Comparison of ENCODE assay signal across 8 mouse cellular contexts in the genomic region with DNA sequence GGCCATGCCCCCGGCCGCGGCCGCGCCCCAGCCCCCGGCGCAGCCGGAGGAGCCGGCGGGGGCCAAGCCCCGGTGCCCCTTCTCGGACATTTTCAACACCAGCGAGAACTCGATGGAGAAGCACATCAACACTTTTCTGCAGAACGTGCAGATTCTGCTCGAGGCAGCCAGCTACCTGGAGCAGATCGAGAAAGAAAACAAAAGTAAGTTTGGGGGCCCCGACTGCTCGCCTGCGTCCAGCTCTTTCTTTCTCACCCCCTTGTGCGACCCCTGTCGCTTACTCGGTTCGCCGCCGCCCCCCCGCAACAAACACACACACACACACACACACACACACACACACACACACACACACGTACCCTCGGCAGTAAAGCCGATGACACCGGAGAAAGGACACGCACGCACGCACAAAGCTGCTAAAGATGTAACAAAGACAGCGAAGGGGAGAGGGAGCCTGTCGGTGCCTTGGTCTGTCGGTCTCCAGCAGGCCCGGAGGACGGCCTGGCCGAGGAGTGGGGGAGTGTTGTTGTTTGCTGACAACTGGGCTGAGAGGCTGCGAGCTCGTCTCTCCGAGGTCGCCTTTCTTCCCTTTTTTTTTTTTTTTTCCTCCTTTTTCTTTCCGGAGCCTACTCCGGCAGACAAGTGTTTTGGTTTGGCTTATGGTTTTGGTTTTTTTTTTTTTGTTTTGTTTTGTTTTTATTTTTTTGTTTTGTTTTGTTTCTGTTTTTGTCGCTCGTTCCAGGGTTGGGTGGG. TPM values are rescaled to one million over a fixed set of nuclear protein-coding genes. Genes with fewer than 3 reads are reported as not detected.
A peak's percentile ranks its signal among the peaks of the same experiment; 100 is the strongest.
DNase-seq lines count a peak whose midpoint lies in the region; ATAC-seq and TF ChIP-seq lines count a peak whose summit lies in the region.

No protein-coding gene starts in this region.

- peak overlapping the region; percentile 88 for H3K9ac ChIP-seq in limb, embryonic 14.5 days (ENCODE audit: low read depth, low read length, severe bottlenecking)
- H3K9ac ChIP-seq in stomach, postnatal 0 days (ENCODE audit: low read length), result peak overlapping the region; percentile 95

- no peak for TF ChIP-seq EP300 in stomach, postnatal 0 days (optimal IDR thresholded peaks at IDR 0.05)

- H3K4me1 ChIP-seq in hindbrain, embryonic 10.5 days (replicated peaks), result peaks cover 68% of the 10 kb centered on the region
- peaks cover 19% of the 10 kb centered on the region for H3K4me1 ChIP-seq in limb, embryonic 14.5 days (ENCODE audit: control insufficient read depth, insufficient read depth, low read length)
- H3K4me1 ChIP-seq in stomach, postnatal 0 days (replicated peaks; ENCODE audit: control insufficient read depth, insufficient read depth), result peaks cover 6% of the 10 kb centered on the region; the same call in 1 of the 2 replicates

- H3K9me3 ChIP-seq in hindbrain, embryonic 10.5 days, result no peaks in the 10 kb centered on the region
- no peaks in the 10 kb centered on the region for H3K9me3 ChIP-seq in limb, embryonic 14.5 days (ENCODE audit: control insufficient read depth, low read length)
- H3K9me3 ChIP-seq in stomach, postnatal 0 days (ENCODE audit: control insufficient read depth, low read length), result no peaks in the 10 kb centered on the region

- H3K36me3 ChIP-seq in hindbrain, embryonic 10.5 days, result no peaks in the 10 kb centered on the region
- H3K36me3 ChIP-seq in limb, embryonic 14.5 days (ENCODE audit: control insufficient read depth, insufficient read depth, low read length), result 0 out of 2 replicates have a peak, but pooled peaks cover 2% of the 10 kb centered on the region
- no peaks in the 10 kb centered on the region for H3K36me3 ChIP-seq in stomach, postnatal 0 days (ENCODE audit: control insufficient read depth, insufficient read depth, low read length)

- peak overlapping the region; percentile 97 for H3K4me2 ChIP-seq in limb, embryonic 14.5 days (replicated peaks; ENCODE audit: low read depth, low read length, severe bottlenecking)
- H3K4me2 ChIP-seq in stomach, postnatal 0 days (replicated peaks; ENCODE audit: low read depth), result peak overlapping the region; percentile 99

- TF ChIP-seq POLR2A in limb, embryonic 14.5 days (IDR thresholded peaks at IDR 0.05; ENCODE audit: borderline replicate concordance, extremely low read depth, insufficient read depth, insufficient read length), result no peak

- WGBS in hindbrain, embryonic 10.5 days, result under 1% methylated on average over 44 of the region's 48 CpGs
- WGBS in limb, embryonic 14.5 days, result 2% methylated on average over 38 of the region's 48 CpGs
- WGBS in stomach, postnatal 0 days, result under 1% methylated on average over 40 of the region's 48 CpGs

- peak overlapping the region; percentile 97 for H3K27ac ChIP-seq in hindbrain, embryonic 10.5 days
- H3K27ac ChIP-seq in limb, embryonic 14.5 days (replicated peaks; ENCODE audit: low read depth, low read length), result peak overlapping the region; percentile 98
- H3K27ac ChIP-seq in stomach, postnatal 0 days (replicated peaks), result peak overlapping the region; percentile 100

- peak; percentile 70 for DNase-seq in CD4-positive, CD25-positive, alpha-beta regulatory T cell, adult 2 months (ENCODE audit: low read depth, low spot score)
- peak; percentile 50 for DNase-seq in adrenal gland, postnatal 25 days
- peak; percentile 72 for DNase-seq in hindbrain, embryonic 10.5 days (ENCODE audit: low spot score)
- peak; percentile 28 for DNase-seq in limb, embryonic 14.5 days (ENCODE audit: low spot score)
- peak; percentile 68 for DNase-seq in naive thymus-derived CD4-positive, alpha-beta T cell, adult 2 months (ENCODE audit: low read depth)
- DNase-seq in stomach, postnatal 0 days (ENCODE audit: low spot score), result peak; percentile 61

- H3K27me3 ChIP-seq in hindbrain, embryonic 10.5 days (ENCODE audit: insufficient read depth, poor library complexity, severe bottlenecking), result no peaks in the 10 kb centered on the region; the same call in 1 of the 2 replicates
- H3K27me3 ChIP-seq in limb, embryonic 14.5 days (ENCODE audit: control insufficient read depth, insufficient read depth, low read length), result no peaks in the 10 kb centered on the region
- no peaks in the 10 kb centered on the region for H3K27me3 ChIP-seq in stomach, postnatal 0 days (ENCODE audit: control insufficient read depth, insufficient read depth, low read length)

- H3K4me3 ChIP-seq in hindbrain, embryonic 10.5 days, result peak overlapping the region; percentile 92
- H3K4me3 ChIP-seq in limb, embryonic 14.5 days (replicated peaks; ENCODE audit: low read length), result peak overlapping the region; percentile 86
- H3K4me3 ChIP-seq in stomach, postnatal 0 days (ENCODE audit: low read depth, low read length), result peak overlapping the region; percentile 83

- ATAC-seq in CD4-positive, CD25-positive, alpha-beta regulatory T cell, adult 4 months, result no peak
- peak; percentile 41 for ATAC-seq in erythroid progenitor cell, adult 5-6 weeks (replicated peaks; ENCODE audit: low FRiP score, poor library complexity, severe bottlenecking)
- ATAC-seq in limb, embryonic 14.5 days (ENCODE audit: low FRiP score, low read depth), result no peak
- ATAC-seq in stomach, postnatal 0 days (ENCODE audit: low FRiP score, low TSS enrichment), result no peak

- 0 out of 2 replicates have a peak, but pooled peaks have one; percentile 13 for TF ChIP-seq CTCF in stomach, postnatal 0 days (IDR thresholded peaks at IDR 0.05; ENCODE audit: low read depth)

RNA-seq across cellular contexts. Expression of a gene that starts 0.6 kb away (rescaled TPM):
- 1 to 10 TPM; 4.8 to 6.2 TPM for polyA plus RNA-seq in CD4-positive, CD25-positive, alpha-beta regulatory T cell, adult 4 months (2017; shearing (Covaris generic))
- total RNA-seq in adrenal gland, postnatal 25 days (2021), result 33.6 and 40.2 TPM in 2 replicates
- 92.3 and 96.0 TPM in 2 replicates for total RNA-seq in erythroid progenitor cell, adult 5-6 weeks (2015; ENCODE audit: low replicate concordance)
- 167 and 196 TPM in 2 replicates for total RNA-seq in erythroid progenitor cell, adult 5-6 weeks (2017; ENCODE audit: low replicate concordance)
- 33.3 and 47.9 TPM in 2 replicates for polyA plus RNA-seq in hindbrain, embryonic 10.5 days (2016; fragmentation: Nextera tagmentation; extraction: Ambion mirVana)
- 25.8 and 28.5 TPM in 2 replicates for polyA plus RNA-seq in limb, embryonic 14.5 days (2012; rRNA removed)
- polyA plus RNA-seq in limb, embryonic 14.5 days (2014; fragmentation: Nextera tagmentation; extraction: Ambion mirVana), result 40.1 and 42.2 TPM in 2 replicates
- polyA plus RNA-seq in stomach, postnatal 0 days (2015; fragmentation: Nextera tagmentation; extraction: Ambion mirVana), result 28.6 and 31.3 TPM in 2 replicates
